Mouse (Mus musculus) cerebellum, postnatal 4 days (tissue): ENCODE results near the gene Als2cl.

ENCODE experiments used
- DNase-seq, 2 experiments: peaks; one replicate each; pipeline ENCODE4 v3.0.0; 2022; ENCODE audit warnings: low spot score in 2 of 2, mixed read lengths in 1 of 2

Als2cl gene

DNA sequence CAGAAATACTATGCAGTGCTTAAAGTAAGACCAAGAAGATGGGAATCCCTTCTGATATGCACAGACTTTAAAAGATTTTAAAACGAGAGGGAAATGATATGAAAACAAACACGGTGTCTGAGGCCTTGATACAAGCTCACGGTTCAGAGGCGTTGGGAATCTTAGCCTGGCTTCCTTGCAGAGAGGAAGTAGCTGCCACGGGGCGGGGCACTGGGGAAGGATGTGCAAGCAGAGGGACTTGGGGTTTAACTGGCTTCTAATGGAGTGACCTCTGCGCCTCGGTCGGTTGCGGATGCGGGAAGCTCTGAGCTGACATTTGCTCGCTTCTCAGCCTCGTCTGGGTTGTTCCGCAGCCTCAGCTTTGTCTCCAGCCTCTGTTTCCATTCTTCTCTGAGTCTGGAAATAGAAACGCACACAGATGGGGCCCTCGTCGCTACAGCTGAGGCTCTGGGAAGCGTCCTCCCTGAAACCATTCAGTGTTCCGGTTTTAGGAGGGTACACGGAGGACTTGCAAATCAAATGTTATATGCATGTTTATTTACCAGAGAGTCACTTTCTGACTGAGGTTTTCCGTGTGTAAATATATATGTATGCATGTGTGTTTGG lies 35.1 kb downstream of the Als2cl start:
- DNase-seq: no peak

- no peak for DNase-seq
These were observed 35.8 kb downstream of the Als2cl start for GRCm38 (mm10) chr9:110915466-110915865.

DNA sequence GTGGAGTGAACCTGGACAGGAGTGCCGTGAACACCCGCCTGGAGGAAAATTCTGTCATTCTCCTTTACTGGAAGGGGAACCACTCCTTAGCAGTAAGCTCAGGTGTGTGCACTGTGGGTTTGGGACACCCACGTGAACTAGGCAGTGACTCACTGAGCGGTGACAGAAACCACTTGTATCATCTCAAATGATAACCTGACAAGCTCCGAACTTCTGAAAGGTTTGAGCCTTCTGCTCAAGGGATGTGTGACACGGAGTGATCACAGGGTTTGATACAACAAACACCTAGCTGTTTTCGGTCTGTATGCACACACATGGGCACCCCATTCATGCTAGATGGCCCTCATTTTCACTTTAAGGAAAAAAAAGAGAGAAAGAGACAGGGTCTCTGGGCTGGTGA lies 37.1 kb downstream of the Als2cl start, which contains the start of gene Fam240a:
Fam240a (minus strand) TSS at position 76 of the 400 bp plus-strand sequence.
- no peak for DNase-seq

- DNase-seq: no peak
These were observed 41.2 kb downstream of the Als2cl start for GRCm38 (mm10) chr9:110920665-110921419.

GRCm38 (mm10) chr9:110922759-110923158 lies 43.1 kb downstream of the Als2cl start:
- peak; percentile 61 to 85 for DNase-seq

DNA sequence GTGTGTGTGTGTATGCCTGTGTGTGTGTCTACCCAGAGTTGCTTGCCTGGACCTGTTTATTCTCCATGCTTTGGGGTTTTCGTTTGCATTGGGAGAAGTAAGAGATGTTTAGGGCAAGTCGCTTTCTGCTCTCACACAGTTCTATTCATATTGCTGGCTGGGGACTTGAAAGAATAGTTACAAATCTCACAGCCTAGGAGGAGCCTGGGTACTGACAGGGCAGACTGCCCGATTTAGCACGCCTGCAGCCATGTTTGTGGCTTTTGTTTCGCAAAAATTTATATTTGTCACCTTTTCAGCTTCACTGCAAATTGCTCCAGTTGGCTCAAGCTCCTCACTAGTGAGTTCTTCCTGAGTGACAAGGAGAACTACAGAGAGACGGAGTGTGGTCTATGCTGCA lies 51.9 kb downstream of the Als2cl start:
- DNase-seq: peak in 1 of 2 experiments; percentile 25

DNA sequence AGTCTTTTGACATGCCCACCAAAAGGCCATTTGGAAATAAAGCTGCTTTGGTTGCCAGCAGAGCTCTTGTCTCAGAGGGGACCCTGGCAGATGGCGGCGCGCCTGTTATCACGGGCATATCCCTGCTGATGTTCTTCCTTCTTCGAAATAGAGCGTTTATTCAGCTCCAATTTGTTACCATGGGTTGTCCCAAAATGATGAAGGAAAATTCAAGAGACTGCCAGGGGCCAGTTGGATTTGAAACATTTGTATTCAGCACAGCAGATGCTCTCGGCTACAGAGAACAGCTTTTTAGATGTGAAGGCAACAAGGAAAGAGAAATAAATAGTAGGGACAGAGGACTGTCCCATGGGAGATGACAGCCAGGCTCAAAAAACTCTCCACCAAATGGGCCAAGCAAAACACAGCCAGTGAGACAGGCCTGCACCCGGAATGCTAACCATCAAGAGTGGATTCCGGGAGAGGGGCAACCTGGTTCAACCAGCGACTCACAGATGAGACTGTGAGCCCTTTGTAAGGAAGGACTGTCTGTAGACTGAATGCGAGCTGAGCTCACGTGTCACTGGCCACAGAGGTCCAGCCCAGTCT lies 54.3 kb downstream of the Als2cl start:
- DNase-seq: peak in 1 of 2 experiments; percentile 73

- no peak for DNase-seq
These were observed 56.3 kb downstream of the Als2cl start for GRCm38 (mm10) chr9:110935941-110936340.

DNA sequence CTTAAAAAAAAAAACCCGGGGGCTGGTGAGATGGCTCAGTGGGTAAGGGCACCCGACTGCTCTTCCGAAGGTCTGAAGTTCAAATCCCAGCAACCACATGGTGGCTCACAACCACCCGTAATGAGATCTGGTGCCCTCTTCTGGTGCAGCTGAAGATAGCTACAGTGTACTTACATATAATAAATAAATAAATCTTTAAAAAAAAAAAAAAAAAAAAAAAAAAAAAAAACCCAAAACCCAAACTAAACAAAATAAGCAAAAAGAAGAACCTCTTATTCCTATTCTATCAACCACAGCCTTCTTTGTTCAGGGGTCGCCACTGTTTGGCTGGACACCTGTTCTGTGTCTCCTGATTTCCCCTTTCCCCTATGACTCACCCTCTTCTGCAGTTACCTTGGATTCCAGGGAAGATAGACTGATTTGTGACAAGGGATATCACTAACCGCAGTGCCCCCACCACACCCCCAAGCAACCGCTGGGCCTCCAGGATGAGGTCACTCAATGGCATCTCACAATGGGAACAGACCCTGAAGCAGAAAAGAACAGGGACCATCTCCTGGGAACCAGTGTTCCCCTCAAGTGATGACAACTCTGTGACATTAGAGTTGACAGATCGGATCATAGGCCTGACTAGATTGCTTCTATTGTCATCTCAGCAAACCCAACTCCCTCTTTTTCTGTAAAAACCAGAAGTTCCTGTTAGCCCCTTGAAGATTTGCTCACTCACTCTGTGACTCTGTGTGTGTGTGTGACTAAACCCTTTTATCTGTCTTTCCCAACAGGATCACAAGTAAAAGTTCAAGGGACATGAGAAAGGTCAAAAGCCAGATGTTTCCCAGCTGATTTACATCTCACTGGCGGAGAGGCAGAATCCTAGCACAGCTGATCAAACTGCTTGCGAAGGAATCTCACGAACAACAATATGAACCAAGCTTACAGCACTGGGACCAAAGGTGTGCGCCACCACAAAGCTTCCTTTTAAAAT lies 58.1 kb downstream of the Als2cl start:
- DNase-seq: no peak

DNA sequence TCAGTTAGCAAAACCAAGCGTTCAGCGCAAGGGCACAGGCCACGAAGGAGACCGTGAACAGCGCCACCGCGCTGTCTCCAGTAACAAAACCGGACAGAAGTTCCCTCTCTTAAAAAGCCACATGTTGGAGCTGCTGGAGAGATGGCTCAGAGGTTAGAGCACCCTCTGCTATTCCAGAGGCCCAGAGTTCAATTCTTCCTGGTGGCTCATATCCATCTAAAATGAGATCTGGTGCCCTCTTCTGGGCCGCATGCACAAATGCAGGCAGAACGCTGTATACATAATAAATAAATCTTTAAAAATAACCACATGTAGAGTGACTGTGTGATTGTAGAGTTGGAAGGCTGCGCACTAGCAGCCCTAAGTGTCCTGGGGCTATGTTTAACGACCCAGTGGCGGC lies 64.6 kb downstream of the Als2cl start:
- DNase-seq: no peak

- no peak for DNase-seq
These were observed 65.7 kb downstream of the Als2cl start for GRCm38 (mm10) chr9:110945343-110945742.

DNA sequence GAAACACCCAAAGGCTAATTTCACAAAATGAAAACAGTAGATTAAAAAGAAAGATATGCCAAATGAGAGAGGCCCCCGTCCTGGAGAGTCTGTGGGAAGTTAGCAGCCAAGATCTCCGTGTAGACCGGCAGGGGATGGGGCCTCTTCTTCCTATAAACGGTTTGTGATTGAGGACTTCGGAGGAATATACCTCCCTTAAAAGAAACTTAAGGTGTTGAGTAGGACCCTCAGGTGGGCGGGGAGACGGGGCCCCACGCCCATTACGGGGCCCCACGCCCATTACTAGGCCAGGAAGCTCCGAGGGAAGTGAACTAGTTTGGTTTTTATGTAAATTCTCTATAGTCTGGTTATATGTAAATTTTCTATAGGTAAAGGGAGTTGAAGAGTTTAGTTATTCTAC lies 66.3 kb downstream of the Als2cl start, which contains the start of gene Tdgf1:
Tdgf1 (minus strand) TSS at position 233 of the 400 bp plus-strand sequence.
- no peak for DNase-seq

DNA sequence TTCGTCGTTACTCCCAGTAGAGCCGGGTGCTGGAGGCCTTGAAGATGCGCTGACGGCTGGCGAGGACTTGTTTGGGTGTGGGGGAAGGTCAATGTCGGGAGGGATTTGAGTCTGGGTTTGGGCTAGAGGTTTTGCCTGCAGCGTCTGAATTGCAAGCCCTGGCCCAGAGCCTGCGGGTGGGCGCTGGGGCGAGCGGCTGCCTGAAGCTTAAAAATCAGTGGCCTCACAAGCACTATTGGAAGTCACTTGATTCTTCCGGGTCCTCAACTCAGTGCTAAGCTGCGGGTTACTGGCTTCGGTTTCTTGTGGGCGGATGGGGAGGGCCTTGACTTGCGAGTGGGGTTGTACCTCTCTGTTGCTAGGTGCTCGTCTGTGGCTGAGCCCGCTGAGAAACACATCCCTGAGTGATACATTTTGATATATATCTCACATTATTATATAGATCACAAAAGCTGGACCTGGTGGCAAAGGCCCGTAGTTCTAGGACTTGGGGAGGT lies 66.9 kb downstream of the Als2cl start:
- DNase-seq: no peak

GRCm38 (mm10) chr9:110947261-110947661 lies 67.6 kb downstream of the Als2cl start:
- no peak for DNase-seq

DNA sequence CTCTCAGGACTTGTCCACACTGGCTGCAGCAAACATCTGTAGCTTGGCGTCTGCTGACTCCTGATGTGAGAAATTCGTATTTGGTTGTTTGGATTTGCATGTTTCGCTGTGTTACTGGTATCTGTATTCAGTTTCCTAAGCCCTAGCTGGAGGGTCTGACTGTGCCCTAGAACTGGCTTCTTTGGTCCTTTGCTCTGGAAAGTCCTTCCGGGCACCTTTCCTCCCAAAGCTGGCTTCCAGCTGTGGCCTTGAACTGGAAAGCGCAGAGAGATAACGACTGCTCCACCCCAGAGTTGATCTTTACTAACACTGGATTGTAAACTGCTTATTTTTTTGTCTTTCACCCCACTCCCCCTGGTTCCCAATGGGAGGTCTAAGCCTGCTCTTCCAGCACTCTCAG lies 68.2 kb downstream of the Als2cl start:
- no peak for DNase-seq

DNA sequence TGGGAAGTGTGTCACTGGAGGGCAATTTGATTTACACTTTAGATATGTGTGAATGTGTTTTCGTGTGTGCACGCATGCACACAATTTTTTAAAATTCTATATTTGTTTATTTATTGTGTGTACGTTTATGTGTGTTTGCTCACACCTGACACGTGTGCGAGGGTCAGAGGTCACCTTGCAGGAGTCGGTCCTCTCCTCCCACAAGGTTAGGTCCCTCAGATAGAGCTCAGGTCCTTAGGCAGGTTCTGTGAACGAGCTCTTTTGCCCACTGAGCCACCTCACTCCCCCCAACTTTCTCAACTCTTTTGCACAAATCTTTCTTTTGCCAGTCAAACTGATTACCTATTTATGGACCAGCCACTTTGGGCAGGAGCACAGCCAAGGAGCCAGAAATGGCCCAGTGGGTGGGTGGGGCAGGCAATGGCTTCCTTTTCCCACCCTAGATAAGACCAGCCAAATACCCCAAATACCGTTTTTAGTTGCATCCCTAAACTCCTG lies 69.2 kb downstream of the Als2cl start:
- DNase-seq: no peak

DNA sequence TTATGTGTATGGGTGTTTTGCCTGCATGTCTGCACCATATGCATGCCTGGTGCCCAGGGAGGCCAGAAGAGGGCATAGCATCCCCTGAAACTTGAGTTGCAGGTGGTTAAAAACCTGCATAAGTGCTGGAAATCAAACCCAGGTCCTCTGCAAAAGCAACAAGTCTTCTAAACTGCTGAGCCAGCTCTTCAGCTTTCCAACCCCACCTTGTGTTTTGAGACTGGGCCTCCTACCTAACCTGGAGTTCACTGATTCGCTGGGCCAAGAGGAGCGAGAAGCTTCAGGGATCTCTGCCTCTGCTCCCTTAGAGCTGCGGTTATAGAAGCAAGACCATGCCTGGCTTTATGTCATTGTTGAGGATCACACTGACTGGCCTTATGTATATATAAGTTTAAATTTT lies 70.4 kb downstream of the Als2cl start:
- DNase-seq: no peak
